Mouse (Mus musculus) E14TG2a.4 (cell line): Measurements from ENCODE around the gene Rdh16f1.

Experiments
- CTCF ChIP-seq: conservative IDR thresholded peaks from 2 replicates; pipeline ENCODE4 v1.5.1; 2014; ENCODE audit warnings: low read length
- NANOG ChIP-seq: IDR thresholded peaks from 2 replicates; pipeline ENCODE4 v1.6.1; 2014; ENCODE audit warnings: borderline replicate concordance, low read length, mixed read lengths
- POU5F1 ChIP-seq: IDR thresholded peaks from 2 replicates; pipeline ENCODE4 v1.6.1; 2014; ENCODE audit warnings: low read length, borderline replicate concordance

GRCm38 (mm10) chr10:127754566-127755166 lies 4.9 kb upstream of the Rdh16f1 start:
- TF ChIP-seq CTCF (no peak), NANOG (no peak), POU5F1 (no peak)
